Mouse (Mus musculus): ENCODE results near the gene Poglut1.

Gene Poglut1

DNA sequence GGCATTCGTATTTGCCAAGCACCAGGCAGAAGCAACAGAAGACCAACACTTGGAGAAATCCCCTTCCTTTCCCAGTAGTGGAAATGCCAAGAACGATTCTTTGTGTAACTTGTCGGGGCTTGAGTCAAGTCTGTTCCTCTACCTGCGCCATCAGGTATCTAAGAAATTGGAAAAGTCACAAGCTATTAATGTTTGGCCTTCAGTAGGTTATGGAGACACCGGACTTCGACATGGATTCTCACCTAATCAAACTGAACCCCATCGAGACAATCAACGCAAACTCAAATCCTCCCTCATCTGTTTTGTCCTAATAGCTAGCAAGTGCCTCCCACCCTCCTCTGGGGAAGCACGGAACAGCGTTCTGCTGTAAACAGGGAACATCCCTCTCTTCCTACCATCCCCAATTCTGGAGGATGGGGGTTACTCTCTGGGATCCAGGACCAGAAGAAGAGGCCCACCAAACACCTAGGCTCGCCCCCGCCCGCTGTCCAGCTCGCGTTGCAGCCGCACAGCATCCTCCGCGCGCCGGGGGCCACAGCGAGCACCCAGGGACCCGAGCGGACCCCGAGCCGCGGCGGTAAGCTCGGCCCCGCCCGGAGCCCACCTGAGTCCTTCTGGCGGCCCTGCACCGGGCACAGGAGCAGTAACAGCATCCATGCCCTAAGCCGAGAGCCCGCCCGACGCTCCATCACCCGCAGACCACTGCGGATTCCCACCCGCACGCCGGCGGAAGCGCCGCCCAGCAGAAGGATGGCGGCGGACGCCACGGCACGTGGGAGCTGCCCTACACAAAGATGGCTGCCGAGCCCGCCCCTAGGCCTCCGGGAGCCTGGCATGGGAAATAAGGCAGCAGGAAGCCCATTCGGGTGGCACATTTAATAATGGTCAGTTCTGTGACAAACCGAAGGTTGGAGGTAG lies at the start of gene Poglut1:
Poglut1 (minus strand) TSS at position 780 of the 918 bp plus-strand sequence.
- peak; percentile 72 to 77 for DNase-seq

DNA sequence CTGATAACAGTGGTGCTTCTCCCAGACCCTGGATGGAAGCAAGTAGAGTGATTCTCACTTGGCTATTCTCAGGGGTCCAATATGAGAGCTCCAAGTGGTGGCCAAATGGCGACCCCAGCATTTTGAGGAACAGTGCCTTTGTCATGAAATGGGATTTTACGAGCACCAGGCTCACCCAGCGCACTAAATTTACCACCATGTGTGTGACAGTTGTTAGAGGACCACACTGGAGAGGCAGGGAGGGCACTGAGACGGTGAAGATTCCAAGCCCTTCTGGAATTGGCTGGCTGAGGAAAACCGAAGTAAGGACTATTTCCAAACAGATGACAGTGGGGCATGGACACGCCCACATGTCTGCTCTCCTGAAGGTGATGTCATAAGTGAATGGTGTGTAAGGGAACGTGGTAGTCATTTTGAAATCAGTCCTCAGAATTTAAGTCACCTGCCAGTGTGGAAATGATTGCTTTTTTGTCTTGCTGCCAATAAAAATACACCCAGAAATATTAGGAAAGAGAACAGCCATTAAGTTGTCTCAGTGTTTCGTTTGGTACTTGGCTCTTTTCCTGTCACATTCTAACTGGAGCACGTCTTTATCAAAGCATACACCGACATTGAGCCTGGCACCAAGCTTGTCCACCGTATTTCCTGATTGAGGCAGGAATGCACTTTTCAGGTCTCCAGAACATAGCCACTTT lies 49.1 kb upstream of the Poglut1 start:
- no peak for DNase-seq

DNA sequence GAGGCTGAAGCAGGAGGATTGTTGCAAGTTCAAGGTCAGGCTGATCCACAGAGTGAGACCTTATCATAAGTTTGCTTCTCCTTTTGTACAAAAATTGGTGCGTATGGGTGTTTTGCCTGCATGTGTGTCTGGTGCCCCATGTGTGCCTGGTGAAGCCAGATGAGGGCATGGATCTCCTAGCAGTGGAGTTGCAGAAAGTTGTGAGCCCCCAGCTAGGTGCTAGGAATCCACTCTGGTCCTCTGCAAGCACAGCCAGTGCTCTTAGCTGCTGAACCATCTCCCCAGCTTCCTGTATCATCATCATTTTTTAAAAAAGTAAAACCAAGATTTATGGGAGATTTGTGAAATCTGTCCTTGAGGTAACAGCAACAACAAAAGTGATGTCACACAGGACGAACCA lies 46.6 kb upstream of the Poglut1 start:
- DNase-seq = no peak

DNA sequence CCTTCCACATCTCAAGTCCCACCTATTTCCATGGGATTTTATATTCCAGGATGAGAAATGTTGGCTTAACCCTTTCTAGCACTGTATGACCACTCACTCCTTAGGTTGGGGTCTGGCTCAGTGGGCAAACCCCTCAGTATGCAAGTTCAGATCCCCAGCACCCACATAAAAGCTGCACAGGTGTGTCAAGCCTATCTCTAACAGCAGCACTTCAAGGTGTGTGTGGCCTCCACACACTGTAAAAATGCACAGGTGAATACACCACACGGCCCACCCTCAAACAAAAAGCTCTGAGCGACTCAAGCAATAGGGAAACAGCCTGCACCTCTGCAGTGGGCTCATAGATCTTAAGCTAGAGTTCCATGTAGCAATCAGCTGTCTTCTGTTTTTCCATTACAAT lies 46.0 kb upstream of the Poglut1 start:
- no peak for DNase-seq

DNA sequence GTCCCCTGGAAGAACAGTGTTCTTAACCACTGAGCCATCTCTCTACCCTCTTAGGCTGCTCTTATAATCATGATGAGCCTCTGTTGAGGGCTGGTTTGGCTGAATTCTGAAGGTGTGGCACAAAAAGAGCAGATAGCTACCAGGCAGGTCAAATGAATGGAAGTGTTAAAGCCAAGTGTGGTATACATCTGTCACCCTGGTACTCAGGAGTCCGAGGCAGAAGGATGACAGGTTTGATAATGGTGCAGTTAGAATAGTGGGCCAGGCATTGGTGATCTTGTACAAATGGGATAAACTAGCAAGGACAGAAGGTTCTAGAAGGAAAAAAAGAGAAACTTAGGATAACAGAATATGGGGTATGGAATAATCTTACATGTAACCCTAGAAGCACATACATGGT lies 44.4 kb upstream of the Poglut1 start:
- DNase-seq = no peak

DNA sequence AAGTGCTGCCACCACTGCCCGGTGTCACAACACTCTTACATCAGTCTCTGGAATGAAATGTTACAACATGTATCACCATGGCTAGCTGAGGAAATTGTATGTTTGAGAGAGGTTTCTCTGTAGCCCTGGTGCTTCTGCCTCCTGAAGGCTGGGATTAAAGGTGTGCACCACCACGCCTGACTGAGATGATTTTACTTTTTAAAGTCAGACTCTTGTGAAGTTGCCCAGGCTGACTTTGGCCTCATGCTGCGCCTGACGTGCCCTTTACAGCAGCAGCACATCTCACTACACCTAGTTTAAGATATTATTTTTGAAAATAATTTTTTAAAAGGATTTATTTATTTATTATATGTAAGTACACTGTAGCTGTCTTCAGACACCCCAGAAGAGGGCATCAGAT lies 42.9 kb upstream of the Poglut1 start:
- DNase-seq = no peak

DNA sequence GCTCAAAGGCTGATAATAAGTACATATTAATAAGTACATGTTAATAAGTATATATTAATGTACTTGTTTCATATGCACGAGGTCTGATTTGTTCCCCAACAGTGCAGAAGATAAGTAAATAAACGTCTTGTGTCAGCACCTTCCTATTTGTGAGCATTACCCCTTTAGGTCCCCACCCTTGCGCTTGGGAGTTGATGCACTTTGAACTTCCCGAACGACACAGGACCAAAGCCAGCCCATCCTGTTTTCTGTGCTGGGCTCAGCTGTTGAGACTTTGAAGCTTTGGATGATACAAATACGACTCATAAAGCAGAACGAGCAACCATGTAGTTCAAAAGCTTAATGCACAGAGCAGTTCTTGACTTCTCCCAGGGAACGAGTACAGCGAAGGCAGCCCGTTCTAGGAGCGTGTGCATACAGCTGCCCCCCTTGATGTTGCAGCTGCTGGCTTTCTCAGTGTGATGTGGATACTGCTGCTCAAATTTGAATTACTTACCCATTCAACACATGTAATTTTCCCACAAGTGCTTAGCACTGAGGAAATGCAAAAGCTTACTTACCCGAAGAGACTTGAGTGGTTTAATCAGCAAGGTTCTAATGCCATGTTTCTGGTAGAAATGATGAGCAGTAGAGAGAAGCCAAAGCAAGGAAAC lies 42.1 kb upstream of the Poglut1 start:
- DNase-seq = no peak

DNA sequence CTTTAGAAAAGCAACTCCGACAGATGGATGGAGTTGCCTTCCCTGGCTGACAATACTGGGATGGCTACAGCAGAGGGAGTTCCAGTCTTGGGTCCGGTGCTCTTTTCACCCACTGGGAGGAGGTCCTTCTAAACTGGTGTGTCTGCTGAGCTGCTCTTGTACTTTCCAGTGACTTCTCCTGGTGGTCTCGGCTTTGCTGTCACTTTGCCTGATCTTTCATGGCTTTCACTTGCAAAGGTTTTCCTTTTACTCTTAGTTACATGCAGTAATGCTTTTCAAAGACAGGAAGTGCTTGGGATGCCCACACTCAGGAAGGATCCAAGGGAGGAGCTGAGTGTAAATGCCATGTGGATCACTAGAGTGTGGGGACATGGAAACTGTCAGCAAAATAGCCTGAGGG lies 41.4 kb upstream of the Poglut1 start:
- no peak for DNase-seq

DNA sequence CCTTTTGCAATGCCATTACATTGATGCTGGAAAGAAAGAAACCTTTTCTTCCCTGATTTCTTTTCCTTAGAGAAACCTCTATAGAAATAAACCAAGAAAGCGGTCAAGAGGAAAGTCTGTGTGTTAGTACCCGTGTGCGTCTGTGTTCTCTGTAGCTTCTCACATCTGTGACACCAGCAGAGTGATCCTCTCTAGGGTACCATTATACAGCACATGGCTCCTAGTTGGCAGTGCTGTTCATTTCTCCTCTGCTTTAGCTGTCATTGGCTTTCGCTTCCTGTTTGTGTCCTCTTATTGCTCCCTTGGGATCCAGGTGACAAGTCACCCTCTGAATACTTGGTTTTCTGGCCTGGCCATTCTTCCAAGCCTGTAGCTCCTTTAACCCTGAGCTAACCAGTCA lies 37.5 kb upstream of the Poglut1 start:
- no peak for DNase-seq

DNA sequence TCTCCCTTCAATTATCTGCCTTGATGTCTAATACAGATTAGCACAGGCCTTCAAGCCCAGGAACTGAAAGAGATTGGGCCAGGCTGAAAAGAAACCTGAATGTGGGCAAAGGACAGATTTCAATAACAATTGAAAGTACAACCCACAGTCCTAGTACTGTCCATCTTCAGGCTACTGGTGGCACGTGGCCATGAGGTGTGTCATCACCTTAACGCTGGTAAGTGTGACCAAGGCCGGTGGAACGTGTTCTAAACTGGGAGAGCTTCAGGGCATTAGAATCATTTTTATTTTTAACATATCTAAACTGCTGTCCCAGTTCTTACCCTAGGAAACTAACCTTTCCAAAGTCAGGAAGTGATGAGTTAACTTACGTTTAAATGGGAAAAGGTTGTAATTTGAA lies 37.1 kb upstream of the Poglut1 start:
- no peak for DNase-seq

DNA sequence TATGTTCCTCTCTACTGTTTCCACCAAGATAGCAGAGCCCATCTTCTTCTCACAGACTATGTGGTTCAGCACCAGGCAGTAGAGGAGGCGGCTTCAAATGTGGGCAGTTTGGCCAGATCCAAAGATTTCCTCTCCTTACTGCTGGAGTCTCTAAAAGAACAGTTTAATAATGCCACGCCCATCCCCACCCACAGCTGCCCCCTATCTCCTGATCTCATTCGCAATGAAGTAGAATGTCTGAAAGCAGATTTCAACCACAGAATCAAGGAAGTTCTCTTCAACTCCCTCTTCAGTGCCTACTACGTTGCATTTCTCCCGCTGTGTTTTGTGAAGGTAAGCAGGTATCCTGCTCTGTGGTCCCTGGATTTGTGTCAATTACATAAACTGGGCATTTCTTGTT lies 35.1 kb upstream of the Poglut1 start:
- DNase-seq = peak in 1 of 2 experiments; percentile 17

DNA sequence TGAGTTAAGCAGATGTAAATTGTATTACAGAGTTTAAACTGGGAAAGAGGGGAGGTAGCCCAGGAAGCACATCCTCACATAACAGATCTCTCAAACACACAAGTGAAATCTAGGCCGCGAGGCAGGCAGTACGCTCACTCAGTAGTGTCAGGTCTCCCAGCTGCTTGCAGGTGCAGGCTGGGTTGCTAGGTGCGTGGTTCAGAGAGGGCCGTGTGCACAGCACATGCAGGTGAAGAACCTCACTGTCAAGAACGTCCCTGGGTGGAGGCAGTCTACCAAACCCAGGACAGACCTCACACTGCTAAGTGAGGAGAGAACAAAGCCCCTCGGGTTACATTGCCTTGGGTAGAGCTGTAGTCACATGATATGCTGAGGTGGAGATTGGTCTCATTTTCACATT lies 34.7 kb upstream of the Poglut1 start:
- DNase-seq = peak; percentile 49 to 76

DNA sequence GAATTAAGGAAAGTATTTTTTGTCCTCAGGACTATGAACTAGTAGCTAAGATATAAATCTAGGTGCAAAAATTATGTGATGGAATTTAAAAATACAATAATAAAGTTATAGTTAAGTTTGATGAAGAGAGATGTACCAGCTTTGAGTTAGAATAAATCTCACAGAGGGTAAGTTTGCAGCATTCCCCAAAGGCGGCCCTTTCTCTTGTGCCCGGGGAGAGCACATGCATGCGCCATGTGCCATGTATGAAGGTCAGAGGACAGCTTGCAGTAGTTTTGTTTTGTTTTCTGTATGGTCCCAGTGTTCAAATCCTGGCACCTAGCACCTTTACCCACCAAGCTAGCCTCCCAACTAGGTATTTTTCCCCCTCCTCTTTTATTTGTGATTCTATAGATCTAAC lies 21.4 kb upstream of the Poglut1 start:
- no peak for DNase-seq

DNA sequence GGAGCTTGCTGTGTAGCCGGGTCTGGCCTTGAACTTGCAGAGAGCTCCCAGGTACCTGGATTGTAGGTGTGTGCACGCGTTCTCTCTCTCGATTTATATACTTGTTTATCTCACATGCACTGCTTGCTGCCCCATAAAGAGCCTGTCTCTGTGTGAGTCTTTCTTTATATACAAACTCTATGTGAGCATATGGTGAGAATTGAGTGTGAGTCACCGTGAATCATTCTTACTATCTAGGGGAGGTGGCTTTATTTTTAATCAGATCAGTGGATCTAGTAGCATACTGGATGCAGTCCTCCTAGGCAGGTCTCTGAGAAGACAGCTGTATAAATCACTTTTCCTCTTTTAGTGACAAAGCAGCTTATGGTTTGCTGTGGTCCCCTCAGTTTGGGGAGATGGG lies 18.1 kb upstream of the Poglut1 start:
- DNase-seq = no peak

DNA sequence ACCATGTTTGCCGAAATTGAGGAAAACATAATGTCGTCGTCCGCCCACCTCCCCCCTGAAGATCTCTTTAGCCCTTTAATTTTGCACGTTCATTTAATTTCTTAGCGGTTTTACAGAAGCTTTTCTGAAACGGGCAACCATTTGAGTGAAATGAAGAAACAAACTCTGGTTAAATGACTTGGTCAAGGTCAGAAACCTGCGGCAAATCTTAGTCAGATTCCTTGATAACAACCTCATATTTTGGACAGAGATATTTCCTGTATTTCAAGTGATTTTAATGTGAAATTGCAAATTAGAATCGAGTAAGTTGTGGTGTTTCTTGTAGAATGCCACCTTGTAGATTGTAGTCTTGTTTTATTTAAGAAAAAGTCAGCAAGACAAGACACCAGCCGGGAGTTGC lies 13.5 kb upstream of the Poglut1 start:
- no peak for DNase-seq

DNA sequence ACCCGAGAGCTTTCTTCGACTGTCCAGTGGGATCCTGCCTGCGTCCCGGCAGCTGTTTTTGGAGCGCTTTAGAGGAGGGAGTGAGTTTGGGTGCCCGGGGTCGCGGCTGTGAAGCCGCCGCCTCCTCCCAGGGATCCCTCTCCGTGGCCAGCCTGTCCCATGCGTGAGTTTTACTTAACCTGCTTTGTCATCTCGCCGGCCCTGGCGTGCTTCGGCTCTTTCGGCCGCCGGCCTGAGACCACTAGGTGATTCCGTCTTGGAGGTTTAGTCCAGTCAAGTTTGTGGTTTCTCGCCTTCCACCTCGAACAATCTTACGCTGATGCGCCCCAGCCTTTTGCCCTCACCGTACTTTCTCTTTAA lies 12.9 kb upstream of the Poglut1 start:
- no peak for DNase-seq

DNA sequence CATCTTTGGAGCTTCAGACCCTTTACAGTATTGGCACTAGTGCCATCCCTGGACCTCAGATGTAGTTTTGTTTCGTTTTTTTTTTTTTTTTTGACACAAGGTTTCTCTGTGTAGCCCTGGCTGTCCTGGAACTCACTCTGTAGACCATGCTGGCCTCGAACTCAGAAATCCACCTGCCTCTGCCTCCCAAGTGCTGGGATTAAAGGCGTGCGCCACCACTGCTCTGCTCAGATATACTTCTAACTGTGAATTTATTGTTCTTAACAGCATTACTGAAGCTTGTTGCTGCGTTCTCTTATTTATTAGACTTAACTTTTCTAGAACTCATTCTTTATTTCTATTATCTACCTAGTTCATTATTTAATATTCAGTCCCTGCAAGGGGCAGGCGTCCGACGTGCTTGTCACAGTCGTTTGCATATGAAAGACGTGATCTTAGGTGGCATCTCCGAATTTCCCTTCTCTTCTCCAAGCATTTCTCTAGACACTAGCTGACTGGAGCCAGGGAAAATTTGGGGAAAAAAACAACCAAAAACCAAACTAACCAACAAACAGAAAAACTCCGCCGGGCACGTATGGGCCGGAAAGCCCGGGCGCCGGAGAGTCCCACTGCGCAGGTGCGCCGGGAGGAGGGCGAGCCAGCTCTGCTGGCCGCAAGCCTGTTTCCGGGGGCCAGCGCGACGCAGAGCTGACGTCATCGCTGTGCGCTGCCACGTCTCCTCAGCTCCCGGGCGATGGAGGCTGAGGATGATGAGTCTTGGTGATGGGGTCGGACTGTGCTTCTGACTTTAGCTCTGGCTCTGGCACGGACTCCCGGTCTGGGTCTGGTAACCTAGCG lies 12.3 kb upstream of the Poglut1 start:
- DNase-seq = peak; percentile 92 to 94

DNA sequence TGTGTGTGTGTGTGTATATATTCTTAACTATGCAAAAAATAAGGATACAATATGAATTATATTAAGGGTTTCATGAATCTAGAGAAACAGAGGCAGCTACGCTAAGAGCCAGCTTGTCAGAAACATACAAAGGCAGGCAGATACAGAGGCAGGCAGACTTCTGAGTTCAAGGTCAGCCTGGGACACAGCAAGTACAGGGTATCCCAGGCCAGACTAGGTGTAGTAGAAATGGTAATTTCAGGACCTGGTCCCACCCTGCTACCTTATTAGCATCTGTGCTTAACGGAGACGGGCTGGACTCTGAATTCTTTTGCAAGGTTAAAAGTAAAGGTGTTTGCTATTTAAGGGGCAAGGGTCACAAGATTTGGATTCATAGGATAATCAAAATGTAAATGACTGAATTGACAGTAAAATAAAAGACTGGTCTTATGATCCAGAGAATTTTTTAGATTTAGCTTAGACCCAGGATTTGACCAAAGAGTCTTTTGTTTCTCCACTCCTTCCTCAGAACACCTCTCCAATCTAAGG lies 8.2 kb upstream of the Poglut1 start, which contains the start of gene Tmem39a:
Tmem39a (plus strand) TSS at position 478 of the 528 bp plus-strand sequence.
- no peak for DNase-seq

DNA sequence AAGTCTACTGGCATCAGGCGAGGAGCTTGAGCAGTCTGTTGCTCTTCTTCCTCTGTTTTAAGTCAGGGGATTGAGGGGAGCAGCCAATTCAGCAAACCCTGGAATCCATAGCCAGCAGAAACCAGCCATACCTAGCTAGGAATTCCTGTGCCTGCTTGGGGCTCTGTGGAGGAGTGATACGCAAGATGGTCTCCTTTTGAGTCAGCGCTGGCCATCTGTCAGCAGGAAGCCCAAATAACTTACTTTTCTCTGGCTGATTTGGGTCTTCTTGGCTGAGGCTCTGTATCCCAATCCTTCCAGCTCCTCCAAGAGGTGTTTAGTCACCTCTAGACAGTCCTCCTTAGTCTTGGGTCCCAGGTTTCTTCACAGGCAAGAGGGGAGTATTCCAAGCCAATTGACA lies 5.9 kb upstream of the Poglut1 start:
- no peak for DNase-seq

DNA sequence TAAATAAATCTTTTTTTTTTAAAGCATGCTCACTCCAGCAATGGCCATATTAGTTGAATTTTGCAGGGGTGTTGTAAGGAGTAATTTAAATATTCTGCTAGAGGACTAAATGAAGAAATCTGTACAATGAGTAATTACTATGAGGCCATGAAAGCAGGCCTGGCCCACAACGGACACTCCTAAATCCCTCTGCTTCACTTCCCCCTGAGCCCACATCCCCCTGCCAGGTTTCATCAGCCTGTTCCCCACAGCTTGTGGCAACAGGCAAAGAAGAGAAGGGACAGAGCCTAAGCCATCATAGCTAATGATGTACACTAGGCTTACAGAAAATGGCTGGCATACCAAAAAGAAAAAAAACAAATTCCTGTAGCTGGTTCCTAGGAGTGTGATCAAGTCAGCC lies 2.1 kb downstream of the Poglut1 start:
- no peak for DNase-seq

DNA sequence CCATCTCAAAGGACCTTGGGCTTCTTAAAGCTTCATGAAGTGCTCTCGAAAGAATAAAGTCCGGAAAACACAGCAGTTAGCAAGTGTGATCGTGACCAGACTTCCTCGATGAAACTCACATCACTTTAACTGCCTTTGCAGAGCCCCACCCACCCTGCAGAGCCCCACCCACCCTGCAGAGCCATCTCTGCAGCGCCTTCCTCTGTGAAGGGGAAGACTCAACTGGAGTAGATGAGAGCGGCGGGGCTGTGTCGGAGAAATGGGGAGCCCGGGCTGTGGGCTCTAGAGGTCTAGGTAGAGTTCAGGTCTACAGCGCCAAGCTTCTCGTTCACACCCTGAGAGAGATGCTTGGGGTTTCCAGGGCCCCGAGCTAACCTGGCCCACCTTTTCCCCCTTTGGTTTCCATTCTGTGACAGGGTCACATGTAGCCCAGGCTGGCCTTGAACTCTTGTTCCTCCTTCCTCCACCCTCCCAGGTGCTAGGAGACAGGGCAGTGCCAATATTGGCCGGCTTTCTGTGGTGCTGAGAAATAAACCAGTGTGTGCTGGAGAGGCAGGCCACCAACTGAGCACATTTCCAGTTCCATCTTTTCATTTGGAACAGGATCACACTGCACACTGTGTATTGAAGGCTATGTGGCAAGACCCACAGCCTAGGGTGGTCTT lies 11.2 kb downstream of the Poglut1 start:
- no peak for DNase-seq

Measured in thymus, postnatal 36 days (tissue).